Mouse (Mus musculus) macrophage (primary cell): ENCODE results near the gene Nrn1l. TPM values are rescaled to one million over a fixed set of nuclear protein-coding genes. Genes with fewer than 3 reads are reported as not detected.

ENCODE experiments used
- H3K27ac ChIP-seq: fragments of 350-480 bp; formaldehyde crosslinking; 2 replicates; pipeline ENCODE4 v1.9.0; 2021
- H3K36me3 ChIP-seq: fragments of 350-480 bp; formaldehyde crosslinking; 2 replicates; pipeline ENCODE4 v1.9.0; 2021; ENCODE audit errors: inconsistent target
- H3K4me3 ChIP-seq: fragments of 350-480 bp; formaldehyde crosslinking; 2 replicates; pipeline ENCODE4 v1.9.0; 2021; ENCODE audit errors: inconsistent target
- H3K79me2 ChIP-seq: fragments of 350-480 bp; formaldehyde crosslinking; 2 replicates; pipeline ENCODE4 v1.9.0; 2021; ENCODE audit errors: inconsistent target
- WGBS: methylation state at CpG from one replicate; pipeline ENCODE4 v1.1.7; 2026; ENCODE audit warnings: inconsistent platforms; ENCODE audit not compliant: missing documents; 5-methylcytosine and 5-hydroxymethylcytosine counted together
- polyA plus RNA-seq: library from polyadenylated mRNA; stranded (reverse); fragments of 250-400 nt; gene quantifications from 3 replicates; pipeline ENCODE4 v1.2.4, GENCODE M21; 2018; ENCODE audit warnings: inconsistent platforms

The Nrn1l gene
- polyA plus RNA-seq, 1 experiment from 2014 or later: not detected

DNA sequence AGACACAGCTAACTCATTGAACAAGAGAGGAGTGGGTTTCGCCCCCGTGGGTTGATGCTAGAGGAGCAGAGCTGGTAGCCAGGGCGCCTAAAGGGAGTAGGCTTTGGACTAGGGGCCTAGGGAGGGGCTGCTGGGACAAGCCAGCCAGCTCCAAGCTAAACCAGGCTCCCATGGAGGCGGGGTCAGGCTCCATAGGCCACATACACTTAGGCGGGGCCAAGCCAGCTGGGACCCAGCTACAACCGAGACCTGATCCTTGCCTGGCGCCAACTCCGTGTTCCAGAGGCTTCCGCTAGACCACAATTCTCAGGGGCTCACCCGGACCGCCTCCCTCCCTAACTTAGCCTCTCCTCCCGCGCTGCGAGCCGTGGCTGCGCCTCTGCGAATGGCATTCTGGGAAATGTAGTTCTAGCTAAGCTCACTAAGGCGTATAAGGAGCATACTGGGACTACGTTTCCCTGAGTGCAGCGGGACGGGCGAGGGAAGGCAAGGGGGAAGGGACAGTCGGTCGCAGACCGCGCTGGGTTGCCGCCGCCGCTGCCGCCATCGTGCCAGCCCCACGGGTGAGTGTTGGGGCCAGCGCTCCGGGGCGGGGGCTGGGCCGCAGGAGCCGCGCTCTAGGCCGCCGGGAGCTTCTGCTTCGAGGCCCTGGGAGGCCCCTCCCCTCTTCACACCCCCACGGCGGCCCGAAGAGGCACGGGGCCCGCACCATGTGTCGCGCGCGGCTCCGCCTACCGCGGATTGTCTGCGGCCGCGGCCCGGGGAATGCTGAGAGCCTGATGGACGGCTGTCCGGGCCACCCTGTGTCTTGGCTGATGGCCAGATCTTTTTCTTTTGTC lies 33.0 kb upstream of the Nrn1l start, which contains the start of gene Nutf2:
TSS of gene Nutf2 (plus strand) at position 438 of the 839 bp plus-strand sequence.
- Histone ChIP-seq H3K79me2 (peaks cover 73% of the 10 kb centered on the region), H3K4me3 (peak within 1 kb of the TSS; percentile 67), H3K27ac (peak within 1 kb of the TSS; percentile 57), H3K36me3 (no peaks in the 10 kb centered on the region)
- 1% methylated on average over 55 of the region's 59 CpGs for WGBS

DNA sequence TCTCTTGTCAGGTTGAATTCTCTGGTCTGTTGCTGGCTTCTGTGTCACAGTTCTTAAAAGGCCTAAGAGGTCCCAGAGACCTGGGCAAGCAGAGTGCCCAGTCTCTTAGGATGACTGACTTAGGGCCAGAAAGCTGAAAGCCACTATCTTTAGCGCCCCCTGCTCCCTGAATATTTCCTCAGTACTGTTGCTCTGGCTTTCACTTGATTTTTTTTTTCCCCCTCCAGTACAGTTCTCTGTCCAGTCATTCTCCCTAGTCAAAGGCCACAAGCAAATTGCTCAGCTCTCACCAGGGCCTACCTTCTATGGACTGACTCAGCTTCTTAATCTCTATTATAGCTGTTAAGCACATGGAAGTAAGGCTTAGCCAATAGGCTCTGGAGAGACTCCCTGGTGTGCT lies 31.4 kb upstream of the Nrn1l start:
- Histone ChIP-seq H3K79me2 (peaks cover 74% of the 10 kb centered on the region), H3K27ac (peak overlapping the region; percentile 32; the same call in 1 of the 2 replicates), H3K4me3 (peak overlapping the region; percentile 67), H3K36me3 (0 out of 2 replicates have a peak, but pooled peaks cover 4% of the 10 kb centered on the region)
- 0% methylated on average over 1 of the region's 1 CpGs for WGBS

DNA sequence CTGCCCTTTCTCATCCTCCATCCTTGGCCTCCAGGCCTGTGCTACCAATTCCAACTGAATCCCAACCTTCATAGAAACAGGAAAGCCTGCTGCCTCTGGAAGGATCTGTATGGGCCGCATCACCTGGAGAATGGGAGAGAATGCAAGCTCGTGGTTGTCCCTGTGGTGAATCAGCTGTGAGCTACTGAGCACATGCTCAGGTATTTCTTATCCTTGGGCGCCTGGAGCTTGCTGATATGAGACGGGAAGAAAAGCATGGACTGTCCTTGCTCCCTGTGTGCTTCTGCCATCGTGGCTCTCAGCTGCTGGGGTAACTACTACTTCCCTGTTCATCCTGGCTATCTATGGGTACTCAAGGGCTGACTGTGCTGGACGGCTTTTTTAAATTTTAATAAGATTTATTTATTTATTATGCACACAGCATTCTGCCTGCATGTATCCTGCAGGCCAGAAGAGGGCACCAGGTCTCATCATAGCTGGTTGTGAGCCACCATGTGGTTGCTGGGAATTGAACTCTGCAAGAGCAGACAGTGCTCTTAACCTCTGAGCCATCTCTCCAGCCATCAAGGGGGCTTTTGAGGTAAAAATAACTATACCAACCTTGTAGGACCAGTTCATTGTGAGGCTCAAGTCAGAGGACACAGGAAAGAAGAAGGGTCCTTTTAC lies 26.9 kb upstream of the Nrn1l start:
- Histone ChIP-seq H3K36me3 (peaks cover 10% of the 10 kb centered on the region; the same call in 1 of the 2 replicates), H3K79me2 (peaks cover 100% of the 10 kb centered on the region), H3K4me3 (no peak overlapping the region), H3K27ac (no peak overlapping the region)
- WGBS: 88% methylated on average over 5 of the region's 6 CpGs

DNA sequence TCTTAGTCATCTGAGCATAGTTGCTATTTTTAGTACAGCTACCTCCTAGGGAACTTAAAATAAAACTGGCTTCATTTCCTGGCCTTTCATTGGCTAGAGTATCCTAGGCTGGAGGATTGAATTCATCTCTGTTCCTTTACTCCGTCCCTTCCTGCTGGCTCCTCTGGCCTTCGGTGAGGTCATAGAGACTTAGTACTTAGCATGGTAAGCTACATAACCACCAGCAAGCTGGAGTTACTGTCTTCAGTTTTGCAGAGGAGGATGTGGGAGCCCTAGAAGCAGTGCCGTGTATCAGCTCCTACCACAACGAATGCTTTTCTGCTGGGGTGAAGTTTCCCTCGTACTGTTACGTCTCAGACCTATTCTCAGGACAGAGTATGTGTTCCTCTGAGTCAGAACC lies 19.1 kb upstream of the Nrn1l start:
- H3K27ac ChIP-seq: no peak overlapping the region
- H3K4me3 ChIP-seq: no peak overlapping the region
- peaks cover 61% of the 10 kb centered on the region for H3K79me2 ChIP-seq
- WGBS: 84% methylated on average over 6 of the region's 6 CpGs
- peaks cover 28% of the 10 kb centered on the region; the same call in 1 of the 2 replicates for H3K36me3 ChIP-seq

DNA sequence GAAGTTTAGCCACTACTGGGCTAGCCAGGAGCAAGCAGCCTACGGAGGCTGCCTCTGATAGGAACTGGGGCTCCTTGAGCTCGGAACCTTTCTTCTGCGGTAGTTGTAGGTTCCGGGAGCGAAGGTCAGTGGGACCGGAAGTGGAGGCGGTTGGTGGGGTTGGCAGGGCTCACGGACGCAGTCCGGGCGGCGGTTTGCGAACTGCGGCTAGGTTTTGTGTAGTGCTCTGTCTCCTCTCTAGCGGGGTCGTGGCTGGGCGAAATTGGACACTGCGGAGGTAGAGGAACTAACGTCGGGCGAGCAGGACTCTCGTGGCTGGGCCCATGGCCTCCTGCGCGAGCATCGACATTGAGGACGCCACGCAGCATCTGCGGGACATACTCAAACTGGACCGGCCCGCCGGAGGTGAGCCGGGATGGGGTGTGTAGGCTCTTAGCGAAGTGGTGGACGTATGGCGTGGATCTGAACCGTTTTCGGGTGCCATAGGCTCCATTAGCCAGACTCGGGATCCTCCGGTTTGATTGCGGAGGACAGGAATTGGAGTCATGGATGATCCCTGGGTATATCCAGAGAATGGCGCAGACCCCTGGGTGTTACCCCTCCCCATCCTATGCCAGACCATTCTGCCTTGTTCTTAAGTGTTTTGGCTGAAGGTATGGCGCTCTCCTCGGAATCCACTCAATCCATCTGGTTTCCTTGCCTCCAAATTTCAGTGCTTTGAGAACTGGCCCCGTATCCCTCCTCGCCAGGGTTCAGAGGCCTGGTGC lies 12.4 kb upstream of the Nrn1l start, which contains the start of gene Edc4:
TSS of gene Edc4 (plus strand) at position 128 of the 767 bp plus-strand sequence.
- 1% methylated on average over 45 of the region's 45 CpGs for WGBS
- Histone ChIP-seq H3K4me3 (peak within 1 kb of the TSS; percentile 95), H3K27ac (peak within 1 kb of the TSS; percentile 32), H3K36me3 (peaks cover 42% of the 10 kb centered on the region; the same call in 1 of the 2 replicates), H3K79me2 (peaks cover 33% of the 10 kb centered on the region)

DNA sequence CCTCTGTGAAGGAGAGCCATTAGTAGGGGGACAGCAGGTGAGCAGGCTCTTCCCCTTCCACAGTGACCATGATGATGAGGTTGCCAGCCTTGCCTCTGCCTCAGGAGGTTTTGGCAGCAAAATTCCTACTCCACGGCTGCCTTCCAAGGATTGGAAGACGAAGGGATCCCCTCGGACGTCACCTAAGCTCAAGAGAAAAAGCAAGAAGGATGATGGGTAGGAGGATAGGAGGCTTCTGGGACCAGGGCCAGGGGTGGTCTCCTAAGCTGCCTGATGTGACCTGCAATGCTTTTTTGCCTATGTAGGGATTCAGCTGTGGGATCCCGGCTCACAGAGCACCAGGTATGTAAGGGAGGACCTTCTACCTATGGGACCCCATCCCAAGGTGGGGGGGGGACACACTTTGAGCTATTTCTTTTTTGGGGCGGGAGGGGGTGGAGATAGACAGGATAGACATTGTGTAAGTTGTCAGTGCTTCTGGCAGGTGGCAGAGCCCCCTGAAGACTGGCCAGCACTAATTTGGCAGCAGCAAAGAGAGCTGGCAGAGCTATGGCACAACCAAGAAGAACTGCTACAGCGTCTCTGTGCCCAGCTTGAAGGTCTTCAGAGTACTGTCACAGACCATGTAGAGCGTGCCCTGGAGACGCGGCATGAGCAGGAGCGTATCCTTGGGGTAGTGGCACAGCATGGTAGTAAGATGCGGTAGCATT lies 3.5 kb upstream of the Nrn1l start:
- Histone ChIP-seq H3K79me2 (no peaks in the 10 kb centered on the region), H3K27ac (no peak overlapping the region), H3K4me3 (no peak overlapping the region), H3K36me3 (peaks cover 77% of the 10 kb centered on the region)
- WGBS: 94% methylated on average over 11 of the region's 12 CpGs

DNA sequence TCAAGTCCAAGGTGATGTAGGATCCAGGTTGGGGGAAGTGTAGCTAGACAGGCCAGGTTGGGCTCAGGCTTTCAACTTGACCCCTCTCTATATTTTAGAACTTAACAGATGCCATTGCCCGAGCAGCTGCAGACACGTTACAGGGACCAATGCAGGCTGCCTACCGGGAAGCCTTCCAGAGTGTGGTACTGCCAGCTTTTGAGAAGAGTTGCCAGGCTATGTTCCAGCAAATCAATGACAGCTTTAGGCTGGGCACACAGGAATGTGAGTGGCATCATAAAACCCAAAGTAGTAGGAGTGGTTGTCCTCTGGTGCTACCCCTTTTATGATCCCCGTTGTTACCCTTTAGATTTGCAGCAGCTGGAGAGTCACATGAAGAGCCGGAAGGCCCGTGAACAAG lies 2.5 kb upstream of the Nrn1l start:
- WGBS: 93% methylated on average over 6 of the region's 6 CpGs
- peaks cover 68% of the 10 kb centered on the region for H3K36me3 ChIP-seq

DNA sequence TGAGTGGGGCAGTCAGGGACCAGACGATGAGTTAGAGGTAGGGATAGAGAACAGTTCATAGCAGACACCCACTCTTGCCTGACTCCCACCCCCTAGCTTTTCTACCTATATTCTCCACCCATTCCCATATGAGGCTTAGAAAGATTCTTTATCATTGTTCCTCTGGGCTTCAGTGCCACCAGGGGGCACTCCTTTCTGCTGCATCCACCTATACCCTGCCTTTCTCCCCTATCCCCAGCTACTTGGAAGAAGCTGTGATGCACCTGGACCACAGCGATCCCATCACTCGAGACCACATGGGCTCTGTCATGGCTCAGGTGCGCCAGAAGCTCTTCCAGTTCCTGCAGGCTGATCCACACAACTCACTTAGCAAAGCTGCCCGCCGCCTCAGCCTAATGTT lies 935 bp upstream of the Nrn1l start:
- Histone ChIP-seq H3K79me2 (no peaks in the 10 kb centered on the region), H3K27ac (no peak overlapping the region), H3K36me3 (peaks cover 52% of the 10 kb centered on the region), H3K4me3 (no peak overlapping the region)
- whole genome bisulfite sequencing: 84% methylated on average over 6 of the region's 6 CpGs

More for the DNA sequence above, 2.5 kb upstream of the Nrn1l start:
- no peak overlapping the region for H3K27ac ChIP-seq
- no peak overlapping the region for H3K4me3 ChIP-seq
- no peaks in the 10 kb centered on the region for H3K79me2 ChIP-seq

DNA sequence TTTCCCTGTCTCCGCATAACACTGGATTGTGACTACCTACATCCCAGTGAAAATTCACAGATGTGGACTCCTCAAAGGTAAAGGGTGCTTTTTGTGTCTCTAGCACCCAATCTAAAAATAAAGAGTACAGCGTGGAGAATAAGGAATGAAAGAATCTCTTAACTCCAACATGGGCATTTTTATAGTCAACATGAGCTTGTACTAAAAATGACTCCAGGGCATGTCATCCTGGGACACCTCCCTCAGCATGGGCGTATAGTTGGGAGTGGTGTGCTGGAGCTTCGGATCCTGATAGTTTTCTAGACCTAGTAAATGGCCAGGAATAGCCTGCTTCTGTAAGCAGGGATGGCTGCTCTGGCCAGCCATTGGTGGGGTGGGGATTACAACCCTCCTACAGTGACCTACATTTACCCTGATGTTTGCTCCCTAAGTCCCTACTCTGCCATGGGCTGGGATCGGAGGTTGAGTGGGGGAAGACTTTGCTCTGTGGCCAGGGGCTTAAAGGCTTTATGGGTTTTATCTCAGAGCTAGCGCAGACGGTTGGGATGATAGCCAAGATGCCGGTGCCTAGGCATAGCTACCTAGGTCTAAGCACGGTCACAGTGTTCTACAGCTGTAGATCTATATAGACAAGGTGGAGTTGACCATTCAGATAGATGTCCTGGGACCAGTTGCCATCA lies 4.6 kb downstream of the Nrn1l start:
- H3K36me3 ChIP-seq: no peaks in the 10 kb centered on the region
- no peak overlapping the region for H3K4me3 ChIP-seq
- 89% methylated on average over 4 of the region's 9 CpGs for WGBS
- H3K27ac ChIP-seq: no peak overlapping the region
- H3K79me2 ChIP-seq: peaks cover 24% of the 10 kb centered on the region

DNA sequence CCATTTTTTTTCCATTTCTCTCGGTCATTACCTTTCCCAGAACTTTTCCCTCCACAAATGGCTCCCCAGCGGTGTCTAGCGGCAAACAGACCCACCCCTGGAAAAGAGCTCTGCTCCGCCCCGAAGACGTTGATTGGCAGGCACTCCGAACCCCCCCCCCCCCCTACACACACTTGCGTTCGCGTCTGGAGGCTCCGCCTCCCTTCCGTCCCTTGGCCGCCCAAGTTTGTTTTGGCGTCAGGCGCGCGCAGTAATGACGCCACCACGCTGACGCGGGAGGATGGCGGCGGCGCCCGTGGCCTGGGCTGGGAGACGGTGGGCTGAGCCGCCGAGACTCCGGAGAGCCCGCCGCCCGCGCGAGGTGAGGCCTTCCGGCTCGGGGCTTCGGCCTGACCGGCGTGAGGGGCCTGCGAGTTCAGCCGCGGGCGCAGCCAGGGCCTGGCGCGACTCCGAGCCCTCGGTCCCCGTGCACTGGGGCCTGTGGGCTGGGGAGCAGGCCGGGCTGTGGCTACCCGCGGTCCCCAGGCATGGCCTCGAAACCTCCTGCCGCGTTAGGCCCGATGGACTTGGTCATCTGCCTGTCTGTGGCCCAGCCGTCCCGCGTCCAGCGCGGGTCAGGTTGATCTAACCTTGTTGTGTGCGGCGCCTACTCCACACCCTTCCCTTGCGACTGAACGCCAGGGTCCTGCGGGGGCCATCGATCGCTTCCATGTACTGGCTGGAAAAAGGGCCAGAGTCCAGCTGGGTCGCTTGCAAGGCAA lies 7.0 kb downstream of the Nrn1l start, which contains the start of gene Pskh1:
TSS of gene Pskh1 (plus strand) at position 262 of the 761 bp plus-strand sequence.
- H3K27ac ChIP-seq: peak within 1 kb of the TSS; percentile 42
- H3K4me3 ChIP-seq: peak within 1 kb of the TSS; percentile 77
- peaks cover 48% of the 10 kb centered on the region for H3K79me2 ChIP-seq
- WGBS: under 1% methylated on average over 65 of the region's 68 CpGs
- no peaks in the 10 kb centered on the region for H3K36me3 ChIP-seq

DNA sequence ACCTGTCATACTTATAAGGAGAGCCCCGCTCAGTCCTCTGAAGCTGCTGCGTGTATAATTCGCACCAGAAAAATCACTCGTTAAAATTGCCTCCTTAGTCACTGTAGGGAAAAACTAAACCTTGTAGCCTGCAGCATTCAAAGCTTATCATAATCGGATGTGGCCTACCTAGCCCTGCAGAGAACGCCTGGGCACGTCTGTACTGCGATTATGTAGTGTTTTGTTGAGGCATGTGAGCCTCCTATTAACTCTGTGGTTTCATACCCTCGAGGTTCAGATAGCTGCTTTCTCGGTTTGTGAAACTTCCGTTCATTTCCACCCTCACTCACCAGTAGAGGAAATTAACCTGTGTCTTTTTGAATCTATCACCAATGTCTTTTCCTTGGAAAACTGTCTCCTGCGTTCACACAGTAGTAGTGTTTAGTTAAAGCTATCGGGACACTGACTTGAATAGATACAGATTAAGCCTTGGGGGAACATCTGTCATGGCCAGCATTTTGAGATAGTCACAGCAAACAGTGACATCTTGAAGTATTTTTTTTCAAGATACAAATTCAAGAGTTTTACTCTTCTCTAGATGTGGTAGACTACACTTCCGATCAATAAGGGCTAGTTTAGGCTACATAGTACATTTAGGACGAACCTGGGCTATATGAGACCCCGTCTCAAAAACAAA lies 7.7 kb downstream of the Nrn1l start:
- H3K27ac ChIP-seq: peak overlapping the region; percentile 42
- H3K36me3 ChIP-seq: no peaks in the 10 kb centered on the region
- WGBS: 24% methylated on average over 16 of the region's 16 CpGs

DNA sequence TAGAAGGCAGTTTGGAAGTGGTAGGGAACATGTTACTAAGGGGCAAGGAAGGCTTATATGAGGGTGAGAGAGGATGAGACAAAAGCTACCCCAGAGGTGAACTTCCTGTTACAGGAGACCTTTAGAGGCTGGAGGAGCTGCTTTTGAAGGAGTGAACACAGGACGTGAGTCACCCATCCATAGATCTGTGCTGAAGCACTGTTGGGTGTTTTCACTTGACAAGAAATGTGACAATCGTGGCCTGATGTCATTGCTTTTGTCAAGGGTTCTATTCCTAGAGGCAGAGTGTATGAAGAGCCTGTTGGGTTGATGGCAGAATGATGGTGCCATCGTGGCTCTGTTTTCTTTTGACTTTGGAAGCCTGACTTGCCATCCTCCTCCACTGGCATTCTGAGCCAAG lies 26.0 kb downstream of the Nrn1l start:
- Histone ChIP-seq H3K4me3 (no peak overlapping the region), H3K36me3 (peaks cover 9% of the 10 kb centered on the region; the same call in 1 of the 2 replicates), H3K79me2 (no peaks in the 10 kb centered on the region; the same call in 1 of the 2 replicates), H3K27ac (no peak overlapping the region)
- WGBS: 82% methylated on average over 3 of the region's 3 CpGs

More for the DNA sequence above, 7.7 kb downstream of the Nrn1l start:
- H3K79me2 ChIP-seq: peaks cover 56% of the 10 kb centered on the region
- H3K4me3 ChIP-seq: peak overlapping the region; percentile 77
